Mouse (Mus musculus) heart, adult 8-10 months (tissue): Measurements from ENCODE around the gene Jdp2. TPM values are rescaled to one million over a fixed set of nuclear protein-coding genes. Genes with fewer than 3 reads are reported as not detected.
"Not testable (repeated sequence)": the region's sequence is repeated elsewhere in the genome, so short reads cannot be mapped to it uniquely, and the experiment has no call there.

Source experiments
- DNase-seq: peaks from one replicate; pipeline ENCODE4 v3.0.0; 2022; ENCODE audit warnings: low spot score
- total RNA-seq, 4 experiments: library from RNA; stranded (reverse); gene quantifications; 2 replicates each; pipeline ENCODE4 v1.2.4; 2022

The Jdp2 gene
- total RNA-seq, 4 experiments from 2014 or later, result 6.5 to 9.2 (median 7.9) TPM

DNA sequence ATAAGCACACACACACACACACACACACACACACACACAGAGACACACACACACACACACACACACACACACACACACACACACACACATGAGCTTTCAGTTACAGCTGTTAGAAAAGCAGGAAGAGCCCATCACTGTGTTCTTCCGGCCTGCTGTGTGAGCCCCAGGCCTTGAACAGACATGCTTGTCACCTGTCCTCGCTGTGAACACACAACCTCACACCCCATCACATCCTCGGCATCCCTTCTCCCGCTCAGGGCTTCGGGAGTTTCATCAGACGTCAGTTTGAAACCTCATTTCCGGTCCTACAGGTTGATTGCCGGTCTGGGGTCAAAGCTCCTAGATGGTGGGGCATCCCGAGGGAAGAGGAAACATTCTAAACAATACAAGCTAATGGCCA, 39.1 kb downstream of the Jdp2 start:
- DNase-seq, result no peak

GRCm38 (mm10) chr12:85638541-85639325, 39.9 kb downstream of the Jdp2 start:
- no peak for DNase-seq

- DNase-seq, result peak; percentile 39
Measured at GRCm38 (mm10) chr12:85639326-85640008, 40.6 kb downstream of the Jdp2 start.

GRCm38 (mm10) chr12:85640852-85641563, 42.2 kb downstream of the Jdp2 start:
- DNase-seq, result no peak

DNA sequence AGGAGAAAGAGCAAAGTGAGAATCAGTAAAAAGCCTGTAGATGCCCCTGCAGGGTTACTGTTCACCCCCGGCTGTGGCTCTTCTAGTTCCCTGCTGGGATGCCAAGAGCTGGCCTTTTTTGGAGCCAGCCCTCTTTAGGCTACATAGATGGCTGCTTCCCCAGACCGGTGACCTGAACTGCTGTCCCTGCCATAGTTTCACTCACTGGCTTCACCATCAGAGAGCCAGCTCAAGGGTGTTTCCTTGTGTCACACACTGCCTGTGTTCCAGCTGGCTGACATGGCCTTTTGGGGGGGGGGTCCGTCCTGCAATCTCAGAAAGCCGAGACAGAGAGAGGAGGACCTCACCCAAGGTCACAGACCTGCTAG, 42.7 kb downstream of the Jdp2 start:
- DNase-seq, result peak; percentile 38

DNA sequence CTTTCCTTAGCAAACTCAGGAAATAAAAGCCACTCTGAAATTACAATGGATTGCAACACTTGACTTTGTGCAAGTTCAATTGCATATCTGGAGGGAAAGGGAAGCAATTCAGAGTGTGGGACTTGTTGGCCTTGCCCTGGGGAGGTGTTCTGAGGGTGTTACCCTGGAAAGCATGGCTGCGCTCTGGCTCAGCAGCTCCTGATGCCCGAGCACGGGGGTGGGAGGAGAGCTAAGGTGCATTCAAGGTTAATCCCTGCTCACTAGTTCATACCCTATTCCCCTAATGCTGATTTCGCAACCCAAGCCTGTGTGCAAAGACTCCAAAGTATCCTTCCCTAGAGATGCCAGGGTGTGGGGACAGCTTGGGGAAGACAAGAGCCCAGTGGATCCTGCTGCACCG, 44.9 kb downstream of the Jdp2 start:
- DNase-seq, result no peak

DNA sequence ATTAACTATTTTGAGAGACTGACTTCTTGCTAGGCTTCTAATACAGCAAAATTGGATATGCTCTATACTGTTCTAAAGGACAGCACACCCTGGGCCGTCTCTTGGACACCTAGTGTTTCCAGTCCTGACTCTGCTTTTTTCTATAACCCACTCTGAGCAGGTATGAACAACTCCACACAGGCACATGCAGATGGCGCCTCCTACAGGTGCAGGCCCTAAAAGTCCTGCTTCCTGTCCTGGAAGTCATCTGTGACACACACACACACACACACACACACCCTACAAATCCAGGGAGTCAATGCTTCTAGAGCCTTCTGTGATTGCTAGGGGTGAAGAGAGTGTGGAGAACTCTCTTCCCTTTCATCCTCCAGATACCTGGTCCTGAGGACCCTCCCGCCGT, 46.8 kb downstream of the Jdp2 start:
- no peak for DNase-seq

DNA sequence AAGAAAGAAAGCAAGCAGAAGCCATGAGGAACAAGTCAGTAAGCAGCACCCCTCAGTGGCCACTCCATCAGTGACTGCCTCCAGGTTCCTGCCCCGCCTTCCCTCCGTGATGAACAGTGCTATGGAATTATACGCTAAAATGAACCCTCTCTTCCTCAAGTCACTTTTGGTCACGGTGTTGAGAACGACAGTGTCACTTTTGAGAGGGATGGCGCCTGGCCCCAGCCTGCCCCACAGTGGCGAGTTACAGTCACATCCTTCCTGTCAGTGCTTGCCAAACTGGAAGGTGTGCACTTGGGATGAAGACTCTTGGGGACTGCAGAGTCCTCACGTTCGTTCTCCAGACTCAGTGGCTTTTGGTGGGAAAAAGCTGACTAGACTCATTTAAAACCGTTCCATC, 48.5 kb downstream of the Jdp2 start:
- DNase-seq, result no peak

- no peak for DNase-seq
Measured at GRCm38 (mm10) chr12:85647955-85648354, 49.1 kb downstream of the Jdp2 start.

- no peak for DNase-seq
Measured at GRCm38 (mm10) chr12:85659319-85659718, 60.5 kb downstream of the Jdp2 start.

DNA sequence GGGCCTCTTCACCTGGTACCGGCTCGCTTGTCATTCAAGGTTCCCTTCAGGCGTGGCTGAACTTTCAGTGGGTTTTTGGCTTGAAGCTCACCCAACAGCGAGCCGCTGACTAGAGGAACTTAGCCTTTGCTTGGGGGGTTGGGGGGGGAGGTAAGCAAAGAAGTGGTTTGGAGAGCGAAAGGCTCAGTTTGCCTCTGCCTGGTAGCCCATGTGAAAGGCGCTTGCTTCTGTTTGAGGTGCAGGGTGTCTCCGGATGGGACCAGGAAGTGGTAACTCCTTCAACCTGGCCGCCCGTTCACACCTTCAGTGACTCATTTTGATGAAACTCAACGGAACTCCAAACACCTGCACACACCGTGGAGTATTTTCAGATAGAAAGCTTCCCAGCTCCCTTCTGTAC, 62.0 kb downstream of the Jdp2 start:
- DNase-seq, result no peak

- not testable (repeated sequence) for DNase-seq
Measured at GRCm38 (mm10) chr12:85662232-85662631, 63.4 kb downstream of the Jdp2 start.

- peak; percentile 75 for DNase-seq
Measured at GRCm38 (mm10) chr12:85662896-85663295, 64.1 kb downstream of the Jdp2 start.

- DNase-seq, result no peak
Measured at GRCm38 (mm10) chr12:85666112-85666511, 67.3 kb downstream of the Jdp2 start.

GRCm38 (mm10) chr12:85667071-85667470, 68.2 kb downstream of the Jdp2 start:
- no peak for DNase-seq

- DNase-seq, result no peak
Measured at GRCm38 (mm10) chr12:85668696-85669095, 69.9 kb downstream of the Jdp2 start.

DNA sequence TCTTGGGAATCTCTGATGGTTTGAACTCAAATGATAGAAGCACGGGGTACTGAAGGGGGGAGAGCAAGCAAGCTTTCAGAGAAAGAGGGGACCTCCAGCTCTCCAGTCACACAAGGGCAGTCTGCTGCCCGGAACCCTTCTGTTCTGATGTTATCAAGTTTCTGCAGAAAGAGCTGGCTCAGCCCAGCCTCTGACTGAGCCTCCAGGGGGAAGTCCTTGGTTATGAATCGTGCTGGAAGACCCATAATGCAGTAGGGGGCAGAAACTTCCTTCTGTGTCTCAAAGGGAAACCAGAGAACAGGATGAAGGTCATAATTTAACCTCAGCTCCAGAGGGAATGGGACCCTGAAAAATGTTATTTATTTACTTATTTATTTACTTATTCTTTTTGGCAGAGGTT, 71.3 kb downstream of the Jdp2 start:
- no peak for DNase-seq

DNA sequence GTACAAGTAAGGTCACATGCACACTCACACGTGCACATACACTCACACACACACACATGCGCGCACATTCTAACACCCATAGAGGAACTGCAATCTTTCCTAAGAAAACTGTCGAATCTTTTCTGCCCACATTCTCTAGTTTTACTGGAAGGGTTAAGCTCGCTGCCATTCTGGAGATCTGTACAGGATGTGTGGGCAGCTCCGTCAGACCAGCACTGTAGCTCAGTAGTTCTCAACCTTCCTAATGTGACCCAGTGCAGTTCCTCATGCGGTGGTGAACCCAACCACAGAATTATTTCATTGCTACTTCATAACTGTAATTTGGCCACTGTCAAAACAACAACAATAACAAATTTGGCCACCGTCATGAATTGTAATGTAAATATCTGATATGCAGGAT, 75.1 kb downstream of the Jdp2 start:
- DNase-seq, result no peak

- no peak for DNase-seq
Measured at GRCm38 (mm10) chr12:85679117-85679516, 80.3 kb downstream of the Jdp2 start.

- no peak for DNase-seq
Measured at GRCm38 (mm10) chr12:85679808-85680207, 81.0 kb downstream of the Jdp2 start.

DNA sequence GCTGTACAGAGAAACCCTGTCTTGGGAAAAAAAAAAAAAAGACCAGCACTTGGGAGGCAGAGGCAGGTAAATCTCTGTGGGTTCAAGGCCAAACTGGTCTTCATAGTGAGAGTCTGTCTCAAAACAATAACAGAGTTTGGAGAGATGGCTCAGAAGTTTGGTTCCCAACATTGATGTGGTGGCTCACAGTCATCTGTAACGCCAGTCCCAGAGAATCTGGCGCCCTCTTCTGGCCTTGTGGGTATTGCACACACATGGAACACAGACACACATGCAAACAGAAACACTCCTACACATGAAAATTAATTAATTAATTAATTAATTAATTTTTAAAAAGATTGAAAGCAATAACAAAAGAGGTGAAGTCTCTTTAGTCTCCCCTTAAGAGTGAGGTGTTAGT, 83.5 kb downstream of the Jdp2 start:
- DNase-seq, result no peak

- DNase-seq, result no peak
Measured at GRCm38 (mm10) chr12:85684411-85685275, 85.8 kb downstream of the Jdp2 start.
